Mouse (Mus musculus) left cerebral cortex, postnatal 14 days (tissue): ENCODE measurements at regions not wholly inside any gene's neighbourhood (a gene's known extent, or its start where the extent isn't known, plus 50 kb on each side); places are given as distances from the start of the nearest gene placed in this dataset.

Experiments
- DNase-seq, 2 experiments: peaks; one replicate each; pipeline ENCODE4 v3.0.0; 2021 to 2022; ENCODE audit warnings: low spot score in 2 of 2, mixed read lengths in 1 of 2
- intact Hi-C: fragments of 180-260 bp; cut with DNase I; formaldehyde crosslinking; loops from one replicate; pipeline ENCODE4 v1.15.1; 2025

DNA sequence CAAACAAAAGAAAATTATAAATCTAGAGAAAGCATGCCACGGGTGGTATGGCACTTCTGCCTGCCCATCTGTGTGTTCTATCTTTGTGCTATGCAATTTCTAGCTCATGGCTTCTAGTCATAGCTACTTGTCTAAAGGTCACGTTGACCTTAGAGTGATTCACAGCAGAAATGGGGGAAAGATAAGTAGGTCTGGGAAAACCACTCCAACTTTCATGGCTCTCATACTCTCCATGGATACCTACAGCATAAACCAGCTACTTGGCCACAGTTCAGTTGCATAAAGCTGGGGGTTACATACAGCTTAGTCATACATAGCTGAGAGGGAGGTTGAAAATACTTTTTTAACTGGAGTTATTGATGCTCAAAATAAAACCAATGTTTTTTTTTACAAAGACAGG is 100.6 kb upstream of the Trpc6 start:
- intact Hi-C loops = no loop called here

DNA sequence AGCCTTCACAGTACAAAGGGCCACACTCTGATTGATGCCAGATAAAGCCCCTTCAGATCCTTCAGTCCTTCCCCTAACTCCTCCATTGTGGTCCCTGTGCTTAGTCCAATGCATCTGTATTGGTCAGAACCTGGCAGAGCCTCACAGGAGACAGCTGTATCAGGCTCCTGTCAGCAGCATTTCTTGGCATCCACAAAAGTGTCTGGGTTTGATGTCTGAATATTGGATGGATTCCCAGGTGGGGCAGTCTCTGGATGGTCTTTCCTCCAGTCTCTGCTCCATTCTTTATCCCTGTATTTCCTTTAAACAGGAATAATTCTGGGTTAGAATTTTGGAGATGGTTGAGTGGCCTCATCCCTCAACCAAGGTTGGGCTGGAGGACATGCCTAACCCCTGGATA is 92.5 kb upstream of the Trpc6 start:
- no peak for DNase-seq
- intact Hi-C loops = no loop called here

More for the DNA sequence above, 100.6 kb upstream of the Trpc6 start:
- DNase-seq = peak; percentile 9 to 33

DNA sequence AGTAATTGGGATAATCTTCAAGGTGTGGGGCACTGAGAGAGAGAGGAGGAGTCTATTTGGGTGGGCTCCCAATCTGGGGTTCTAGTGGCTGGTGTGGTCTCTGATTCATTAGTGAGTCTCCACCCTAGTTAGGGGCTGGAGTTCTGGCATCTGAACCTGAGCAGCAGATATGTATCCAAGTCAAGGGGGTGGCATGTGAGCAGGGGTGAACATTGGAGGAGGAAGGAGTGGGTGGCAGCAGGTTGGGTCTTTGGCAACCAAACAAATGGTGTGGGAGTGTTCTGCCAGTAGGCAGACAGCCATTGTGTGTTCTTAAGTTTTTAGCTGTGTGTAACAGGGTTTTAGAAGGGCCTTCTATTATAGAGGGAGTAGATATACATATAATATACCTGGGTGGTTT is 90.4 kb upstream of the Trpc6 start:
- DNase-seq = no peak
- intact Hi-C loops = no loop called here

DNA sequence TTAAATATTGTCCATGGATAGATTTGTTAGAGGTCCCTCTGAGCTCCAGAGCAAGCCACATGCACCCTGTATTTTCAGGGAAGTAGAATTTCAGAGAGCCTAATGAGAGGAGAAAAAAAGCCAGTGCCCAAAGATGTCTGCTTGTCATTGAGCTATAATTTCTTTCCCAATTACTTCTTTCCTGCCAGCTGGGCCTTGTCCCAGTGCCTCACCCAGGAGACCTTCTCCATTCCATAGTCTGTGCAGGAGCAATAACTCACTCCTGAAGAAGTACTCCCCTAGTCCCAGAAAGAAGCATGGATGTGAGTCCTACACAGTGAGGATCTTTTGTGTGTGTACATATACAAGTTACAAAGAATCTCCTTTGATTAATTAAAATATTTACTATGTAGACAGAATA is 89.4 kb upstream of the Trpc6 start:
- no peak for DNase-seq
- intact Hi-C loops = no loop called here

DNA sequence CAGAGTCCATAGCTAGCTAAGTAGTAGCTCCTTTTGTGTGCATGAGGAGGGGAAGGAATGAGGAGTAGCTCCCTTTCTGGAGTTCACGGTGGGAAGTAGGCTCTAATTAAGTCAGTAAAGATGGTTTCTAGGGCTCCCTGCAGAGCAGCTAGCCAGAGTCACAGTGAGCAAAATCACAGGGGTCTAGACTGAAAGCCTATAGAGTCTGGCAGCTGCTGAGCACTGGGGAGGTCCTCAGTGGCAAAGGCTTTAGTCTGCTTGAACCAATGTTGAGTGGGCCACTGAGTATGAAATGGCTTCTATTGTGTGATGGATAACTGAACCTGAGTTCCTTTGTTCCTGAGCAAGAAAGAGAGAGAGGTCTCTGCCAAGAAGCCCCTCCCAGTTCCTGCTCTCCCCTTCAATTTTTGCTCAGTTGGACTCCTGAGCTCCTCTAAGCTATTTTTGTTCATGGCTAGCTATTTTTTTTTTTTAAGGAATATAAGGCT is 84.8 kb upstream of the Trpc6 start:
- intact Hi-C loops = no loop called here
- DNase-seq = no peak

GRCm38 (mm10) chr9:8461737-8462136 is 82.2 kb upstream of the Trpc6 start:
- DNase-seq = no peak
- intact Hi-C loops = no loop called here

DNA sequence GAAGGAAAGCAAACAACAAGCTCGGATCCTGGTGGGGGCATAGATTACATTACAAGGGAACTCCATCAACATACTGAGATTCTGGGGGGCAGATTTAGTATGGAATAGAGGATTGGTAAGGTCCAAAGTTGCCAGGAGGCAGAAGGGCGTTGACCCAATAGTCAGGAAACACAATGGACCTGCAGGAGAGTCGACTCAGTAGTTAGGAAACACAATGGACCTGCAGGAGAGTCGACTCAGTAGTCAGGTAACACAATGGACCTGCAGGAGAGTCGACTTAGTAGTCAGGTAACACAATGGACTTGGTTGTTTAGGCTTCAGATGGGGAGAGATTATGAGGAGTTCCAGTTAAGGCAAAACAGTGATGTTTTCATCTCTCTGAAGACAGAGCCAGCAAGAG is 81.1 kb upstream of the Trpc6 start:
- DNase-seq = no peak

GRCm38 (mm10) chr9:8486525-8486924 is 57.4 kb upstream of the Trpc6 start:
- intact Hi-C loops = no loop called here
- DNase-seq = no peak

More for the DNA sequence above, 81.1 kb upstream of the Trpc6 start:
- intact Hi-C loops = no loop called here

- DNase-seq = no peak
- intact Hi-C loops = no loop called here
Observed at GRCm38 (mm10) chr9:8487821-8488220, 56.1 kb upstream of the Trpc6 start.
